Mouse (Mus musculus): ENCODE measurements around the gene Dapk2. TPM values are rescaled to one million over a fixed set of nuclear protein-coding genes. Genes with fewer than 3 reads are reported as not detected.

The Dapk2 gene
- polyA plus RNA-seq, 2 experiments, result 11.7 to 25.2 TPM

- WGBS (ENCODE audit: insufficient replicate concordance), result 29% methylated on average over 6 of the region's 6 CpGs
- Histone ChIP-seq H3K9ac (replicated peaks) (no peak overlapping the region), H3K4me1 (replicated peaks; ENCODE audit: control insufficient read depth in 2 of 2, insufficient read depth in 2 of 2, low read length in 1 of 2) (peaks cover 74 to 76% of the 10 kb centered on the region in 2 experiments), H3K9me3 (ENCODE audit: control insufficient read depth, low read length) (no peaks in the 10 kb centered on the region), H3K4me2 (ENCODE audit: low read depth) (peak overlapping the region; percentile 20; the same call in 1 of the 2 replicates), H3K27me3 (ENCODE audit: control insufficient read depth, insufficient read depth, low read length) (no peaks in the 10 kb centered on the region), H3K27ac (peak overlapping the region; percentile 98), H3K36me3 (replicated peaks; ENCODE audit: control insufficient read depth, insufficient read depth, low read depth) (no peaks in the 10 kb centered on the region), H3K4me3 (ENCODE audit: insufficient read depth in 1 of 2, low read depth in 2 of 2, low read length in 2 of 2) (no peak overlapping the region)
- DNase-seq (ENCODE audit: low read depth in 3 of 3, low spot score in 3 of 3) (peak in 2 of 3 experiments; percentile 48 to 57), ATAC-seq (ENCODE audit: insufficient read depth) (peak; percentile 28)
- TF ChIP-seq EP300 (IDR thresholded peaks at IDR 0.05; ENCODE audit: low read depth) (peak; percentile 68), CTCF (IDR thresholded peaks at IDR 0.05; ENCODE audit: low read depth) (no peak)
Observed at GRCm38 (mm10) chr9:66179795-66180194, 21.8 kb downstream of the Dapk2 start.

- WGBS (ENCODE audit: insufficient replicate concordance), result 17% methylated on average over 4 of the region's 4 CpGs
Observed at GRCm38 (mm10) chr9:66181126-66181825, 23.3 kb downstream of the Dapk2 start.

GRCm38 (mm10) chr9:66181826-66182678 lies 24.0 kb downstream of the Dapk2 start:
- Histone ChIP-seq H3K9ac (replicated peaks) (peak overlapping the region; percentile 74), H3K9me3 (ENCODE audit: control insufficient read depth, low read length) (no peaks in the 10 kb centered on the region), H3K36me3 (replicated peaks; ENCODE audit: control insufficient read depth, insufficient read depth, low read depth) (no peaks in the 10 kb centered on the region), H3K27me3 (ENCODE audit: control insufficient read depth, insufficient read depth, low read length) (no peaks in the 10 kb centered on the region), H3K4me1 (replicated peaks; ENCODE audit: control insufficient read depth in 2 of 2, insufficient read depth in 2 of 2, low read length in 1 of 2) (peaks cover 87 to 89% of the 10 kb centered on the region in 2 experiments), H3K4me3 (ENCODE audit: insufficient read depth in 1 of 2, low read depth in 2 of 2, low read length in 2 of 2) (peak overlapping the region; percentile 36 to 45), H3K27ac (peak overlapping the region; percentile 98), H3K4me2 (ENCODE audit: low read depth) (peak overlapping the region; percentile 83)
- DNase-seq (ENCODE audit: low read depth in 3 of 3, low spot score in 3 of 3) (peak; percentile 93 to 95 (median 93)), ATAC-seq (ENCODE audit: insufficient read depth) (peak; percentile 91)
- WGBS (ENCODE audit: insufficient replicate concordance), result 13% methylated on average over 11 of the region's 11 CpGs
- no peak for TF ChIP-seq CTCF (IDR thresholded peaks at IDR 0.05; ENCODE audit: low read depth)
- TF ChIP-seq EP300 (IDR thresholded peaks at IDR 0.05; ENCODE audit: low read depth), result peak; percentile 99

More at GRCm38 (mm10) chr9:66181126-66181825, 23.3 kb downstream of the Dapk2 start:
- H3K36me3 ChIP-seq (replicated peaks; ENCODE audit: control insufficient read depth, insufficient read depth, low read depth), result no peaks in the 10 kb centered on the region
- TF ChIP-seq CTCF (IDR thresholded peaks at IDR 0.05; ENCODE audit: low read depth), result no peak
- no peak for TF ChIP-seq EP300 (IDR thresholded peaks at IDR 0.05; ENCODE audit: low read depth)
- no peaks in the 10 kb centered on the region for H3K27me3 ChIP-seq (ENCODE audit: control insufficient read depth, insufficient read depth, low read length)
- H3K4me2 ChIP-seq (ENCODE audit: low read depth), result peak overlapping the region; percentile 83
- H3K4me1 ChIP-seq (replicated peaks; ENCODE audit: control insufficient read depth in 2 of 2, insufficient read depth in 2 of 2, low read length in 1 of 2), result peaks cover 80 to 81% of the 10 kb centered on the region in 2 experiments
- DNase-seq (ENCODE audit: low read depth in 3 of 3, low spot score in 3 of 3) (peak; percentile 60 to 66 (median 64)), ATAC-seq (ENCODE audit: insufficient read depth) (peak; percentile 68)
- H3K9me3 ChIP-seq (ENCODE audit: control insufficient read depth, low read length), result no peaks in the 10 kb centered on the region
- H3K27ac ChIP-seq, result peak overlapping the region; percentile 98
- H3K4me3 ChIP-seq (ENCODE audit: insufficient read depth in 1 of 2, low read depth in 2 of 2, low read length in 2 of 2), result peak overlapping the region; percentile 31 to 45
- H3K9ac ChIP-seq (replicated peaks), result peak overlapping the region; percentile 74

GRCm38 (mm10) chr9:66182679-66182993 lies 24.6 kb downstream of the Dapk2 start:
- H3K9ac ChIP-seq (replicated peaks), result peak overlapping the region; percentile 70
- H3K4me2 ChIP-seq (ENCODE audit: low read depth), result peak overlapping the region; percentile 83
- H3K4me3 ChIP-seq (ENCODE audit: insufficient read depth in 1 of 2, low read depth in 2 of 2, low read length in 2 of 2), result peak overlapping the region; percentile 23 to 36; a peak in 3 of 4 replicates
- WGBS (ENCODE audit: insufficient replicate concordance), result 12% methylated on average over 3 of the region's 3 CpGs
- no peak for TF ChIP-seq CTCF (IDR thresholded peaks at IDR 0.05; ENCODE audit: low read depth)
- no peak for TF ChIP-seq EP300 (IDR thresholded peaks at IDR 0.05; ENCODE audit: low read depth)
- H3K27me3 ChIP-seq (ENCODE audit: control insufficient read depth, insufficient read depth, low read length), result no peaks in the 10 kb centered on the region
- H3K36me3 ChIP-seq (replicated peaks; ENCODE audit: control insufficient read depth, insufficient read depth, low read depth), result no peaks in the 10 kb centered on the region
- H3K9me3 ChIP-seq (ENCODE audit: control insufficient read depth, low read length), result no peaks in the 10 kb centered on the region
- peaks cover 86 to 89% of the 10 kb centered on the region in 2 experiments for H3K4me1 ChIP-seq (replicated peaks; ENCODE audit: control insufficient read depth in 2 of 2, insufficient read depth in 2 of 2, low read length in 1 of 2)
- peak in 1 of 3 experiments; percentile 45 for DNase-seq (ENCODE audit: low read depth in 3 of 3, low spot score in 3 of 3)
- ATAC-seq (ENCODE audit: insufficient read depth), result peak; percentile 39
- peak overlapping the region; percentile 98 for H3K27ac ChIP-seq

GRCm38 (mm10) chr9:66183023-66183422 lies 25.0 kb downstream of the Dapk2 start:
- WGBS (ENCODE audit: insufficient replicate concordance), result 65% methylated on average over 3 of the region's 3 CpGs

More at GRCm38 (mm10) chr9:66183023-66183422, 25.0 kb downstream of the Dapk2 start:
- TF ChIP-seq CTCF (IDR thresholded peaks at IDR 0.05; ENCODE audit: low read depth) (no peak), EP300 (IDR thresholded peaks at IDR 0.05; ENCODE audit: low read depth) (no peak)
- Histone ChIP-seq H3K9me3 (ENCODE audit: control insufficient read depth, low read length) (no peaks in the 10 kb centered on the region), H3K9ac (replicated peaks) (peak overlapping the region; percentile 70), H3K27ac (peak overlapping the region; percentile 98), H3K27me3 (ENCODE audit: control insufficient read depth, insufficient read depth, low read length) (no peaks in the 10 kb centered on the region), H3K4me2 (ENCODE audit: low read depth) (peak overlapping the region; percentile 83), H3K36me3 (replicated peaks; ENCODE audit: control insufficient read depth, insufficient read depth, low read depth) (no peaks in the 10 kb centered on the region), H3K4me1 (replicated peaks; ENCODE audit: control insufficient read depth in 2 of 2, insufficient read depth in 2 of 2, low read length in 1 of 2) (peaks cover 83 to 86% of the 10 kb centered on the region in 2 experiments), H3K4me3 (ENCODE audit: insufficient read depth in 1 of 2, low read depth in 2 of 2, low read length in 2 of 2) (peak overlapping the region in 1 of 2 experiments; percentile 36; a peak in 2 of 4 replicates)
- DNase-seq (ENCODE audit: low read depth in 3 of 3, low spot score in 3 of 3), result no peak
- no peak for ATAC-seq (ENCODE audit: insufficient read depth)

Data from liver, embryonic 14.5 days (tissue).